Mouse (Mus musculus) heart, embryonic 12.5 days (tissue): ENCODE results near the gene Auts2. TPM values are rescaled to one million over a fixed set of nuclear protein-coding genes. Genes with fewer than 3 reads are reported as not detected.

ENCODE experiments used
- ATAC-seq: fragments of 200-750 bp; cut with Nextera tagmentation; 2 replicates; pipeline ENCODE4 v1.8.0; 2017; ENCODE audit warnings: moderate TSS enrichment, moderate library complexity; ENCODE audit not compliant: insufficient number of reproducible peaks, low FRiP score
- H3K27ac ChIP-seq: fragments of 300-500 bp; sonication (generic); 2 replicates; pipeline ENCODE4 v1.5.1; 2016; ENCODE audit warnings: mild to moderate bottlenecking, moderate library complexity; ENCODE audit not compliant: poor library complexity, severe bottlenecking
- H3K27me3 ChIP-seq: fragments of 300-500 bp; sonication (generic); replicated peaks from 2 replicates; pipeline ENCODE4 v1.6.1; 2016; ENCODE audit warnings: mild to moderate bottlenecking, moderate library complexity
- H3K36me3 ChIP-seq: fragments of 300-500 bp; sonication (generic); 2 replicates; pipeline ENCODE4 v1.6.1; 2016; ENCODE audit warnings: mild to moderate bottlenecking, moderate library complexity
- H3K4me1 ChIP-seq: fragments of 300-500 bp; sonication (generic); replicated peaks from 2 replicates; pipeline ENCODE4 v1.6.1; 2016; ENCODE audit warnings: mild to moderate bottlenecking
- H3K4me2 ChIP-seq: fragments of 300-500 bp; sonication (generic); 2 replicates; pipeline ENCODE4 v1.6.1; 2016; ENCODE audit warnings: mild to moderate bottlenecking, moderate library complexity
- H3K4me3 ChIP-seq: fragments of 300-500 bp; sonication (generic); 2 replicates; pipeline ENCODE4 v1.5.1; 2016; ENCODE audit warnings: mild to moderate bottlenecking
- H3K9ac ChIP-seq: fragments of 300-500 bp; sonication (generic); 2 replicates; pipeline ENCODE4 v1.6.1; 2016; ENCODE audit warnings: mild to moderate bottlenecking, moderate library complexity
- H3K9me3 ChIP-seq: fragments of 300-500 bp; sonication (generic); replicated peaks from 2 replicates; pipeline ENCODE4 v1.6.1; 2016; ENCODE audit warnings: mild to moderate bottlenecking, moderate library complexity
- WGBS: fragments of 180-500 bp; shearing (Covaris S2); methylation state at CpG from one replicate; pipeline ENCODE4 v1.1.7; 2016; 5-methylcytosine and 5-hydroxymethylcytosine counted together
- polyA plus RNA-seq: library from polyadenylated mRNA; unstranded; fragments of >200 nt; fragmentation: Nextera tagmentation; extraction: Ambion mirVana; gene quantifications from 2 replicates; pipeline ENCODE4 v1.2.1, GENCODE M21; 2016

Auts2 gene
- polyA plus RNA-seq, 1 experiment from 2014 or later = 25.3 TPM

GRCm38 (mm10) chr5:132075942-132076341 lies 467.2 kb downstream of the Auts2 start:
- H3K9ac ChIP-seq = no peak overlapping the region
- H3K4me1 ChIP-seq = peaks cover 27% of the 10 kb centered on the region
- no peak overlapping the region for H3K4me2 ChIP-seq
- no peak overlapping the region for H3K27ac ChIP-seq
- H3K4me3 ChIP-seq = no peak overlapping the region
- ATAC-seq = no peak
- no peaks in the 10 kb centered on the region for H3K27me3 ChIP-seq
- H3K36me3 ChIP-seq = no peaks in the 10 kb centered on the region
- no peaks in the 10 kb centered on the region for H3K9me3 ChIP-seq
- 75% methylated on average over 2 of the region's 2 CpGs for WGBS

GRCm38 (mm10) chr5:132074724-132075374 lies 468.3 kb downstream of the Auts2 start:
- Histone ChIP-seq H3K4me3 (no peak overlapping the region), H3K36me3 (peaks cover 3% of the 10 kb centered on the region; the same call in 1 of the 2 replicates), H3K27ac (no peak overlapping the region), H3K4me2 (peak overlapping the region; percentile 52), H3K27me3 (no peaks in the 10 kb centered on the region), H3K4me1 (peaks cover 27% of the 10 kb centered on the region), H3K9me3 (0 out of 2 replicates have a peak, but pooled peaks cover 4% of the 10 kb centered on the region), H3K9ac (no peak overlapping the region)
- ATAC-seq = no peak
- WGBS = 38% methylated on average over 19 of the region's 19 CpGs

- no peaks in the 10 kb centered on the region for H3K27me3 ChIP-seq
- ATAC-seq = no peak
- H3K4me2 ChIP-seq = peak overlapping the region; percentile 52
- 0 out of 2 replicates have a peak, but pooled peaks cover 4% of the 10 kb centered on the region for H3K9me3 ChIP-seq
- no peak overlapping the region for H3K9ac ChIP-seq
- peaks cover 27% of the 10 kb centered on the region for H3K4me1 ChIP-seq
- peaks cover 3% of the 10 kb centered on the region; the same call in 1 of the 2 replicates for H3K36me3 ChIP-seq
- no peak overlapping the region for H3K4me3 ChIP-seq
- WGBS = 29% methylated on average over 11 of the region's 11 CpGs
- no peak overlapping the region for H3K27ac ChIP-seq
Observed at GRCm38 (mm10) chr5:132074360-132074723, 468.8 kb downstream of the Auts2 start.

GRCm38 (mm10) chr5:132073677-132074359 lies 469.3 kb downstream of the Auts2 start:
- Histone ChIP-seq H3K27ac (no peak overlapping the region), H3K9me3 (0 out of 2 replicates have a peak, but pooled peaks cover 4% of the 10 kb centered on the region), H3K4me2 (peak overlapping the region; percentile 52), H3K4me3 (no peak overlapping the region), H3K27me3 (no peaks in the 10 kb centered on the region), H3K9ac (no peak overlapping the region), H3K36me3 (peaks cover 3% of the 10 kb centered on the region; the same call in 1 of the 2 replicates), H3K4me1 (peaks cover 27% of the 10 kb centered on the region)
- WGBS = 31% methylated on average over 10 of the region's 10 CpGs
- ATAC-seq = no peak

- 50% methylated on average over 4 of the region's 4 CpGs for WGBS
- no peaks in the 10 kb centered on the region for H3K27me3 ChIP-seq
- H3K4me2 ChIP-seq = no peak overlapping the region
- no peak overlapping the region for H3K9ac ChIP-seq
- no peak overlapping the region for H3K4me3 ChIP-seq
- H3K9me3 ChIP-seq = 0 out of 2 replicates have a peak, but pooled peaks cover 4% of the 10 kb centered on the region
- ATAC-seq = no peak
- H3K4me1 ChIP-seq = peaks cover 27% of the 10 kb centered on the region
- H3K27ac ChIP-seq = no peak overlapping the region
- H3K36me3 ChIP-seq = peaks cover 3% of the 10 kb centered on the region; the same call in 1 of the 2 replicates
Observed at GRCm38 (mm10) chr5:132072356-132072755, 470.8 kb downstream of the Auts2 start.

GRCm38 (mm10) chr5:132067750-132068739 lies 475.1 kb downstream of the Auts2 start:
- H3K4me2 ChIP-seq = no peak overlapping the region
- peaks cover 3% of the 10 kb centered on the region; the same call in 1 of the 2 replicates for H3K36me3 ChIP-seq
- peaks cover 9% of the 10 kb centered on the region for H3K4me1 ChIP-seq
- WGBS = 81% methylated on average over 10 of the region's 10 CpGs
- no peak overlapping the region for H3K27ac ChIP-seq
- H3K9ac ChIP-seq = no peak overlapping the region
- H3K9me3 ChIP-seq = 0 out of 2 replicates have a peak, but pooled peaks cover 4% of the 10 kb centered on the region
- H3K4me3 ChIP-seq = no peak overlapping the region
- ATAC-seq = no peak
- H3K27me3 ChIP-seq = no peaks in the 10 kb centered on the region

GRCm38 (mm10) chr5:132060116-132060515 lies 483.0 kb downstream of the Auts2 start:
- 0 out of 2 replicates have a peak, but pooled peaks cover 2% of the 10 kb centered on the region for H3K9me3 ChIP-seq
- 85% methylated on average over 6 of the region's 6 CpGs for WGBS
- H3K36me3 ChIP-seq = no peaks in the 10 kb centered on the region
- no peak overlapping the region for H3K4me3 ChIP-seq
- no peaks in the 10 kb centered on the region for H3K4me1 ChIP-seq
- H3K9ac ChIP-seq = no peak overlapping the region
- no peak overlapping the region for H3K27ac ChIP-seq
- no peaks in the 10 kb centered on the region for H3K27me3 ChIP-seq
- H3K4me2 ChIP-seq = no peak overlapping the region
- ATAC-seq = no peak

GRCm38 (mm10) chr5:132052637-132053036 lies 490.5 kb downstream of the Auts2 start:
- ATAC-seq = no peak
- WGBS = 78% methylated on average over 13 of the region's 13 CpGs

GRCm38 (mm10) chr5:132039584-132039983 lies 503.6 kb downstream of the Auts2 start:
- ATAC-seq = no peak
- Histone ChIP-seq H3K36me3 (no peaks in the 10 kb centered on the region), H3K4me1 (peaks cover 9% of the 10 kb centered on the region), H3K27ac (no peak overlapping the region), H3K9me3 (no peaks in the 10 kb centered on the region), H3K4me2 (no peak overlapping the region), H3K9ac (no peak overlapping the region), H3K27me3 (no peaks in the 10 kb centered on the region), H3K4me3 (no peak overlapping the region)
- WGBS = 90% methylated on average over 6 of the region's 6 CpGs

More at GRCm38 (mm10) chr5:132052637-132053036, 490.5 kb downstream of the Auts2 start:
- Histone ChIP-seq H3K27ac (no peak overlapping the region), H3K4me2 (no peak overlapping the region), H3K9me3 (no peaks in the 10 kb centered on the region), H3K27me3 (no peaks in the 10 kb centered on the region), H3K4me1 (no peaks in the 10 kb centered on the region), H3K36me3 (no peaks in the 10 kb centered on the region), H3K4me3 (no peak overlapping the region), H3K9ac (no peak overlapping the region)

GRCm38 (mm10) chr5:132033491-132034350 lies 509.4 kb downstream of the Auts2 start:
- no peaks in the 10 kb centered on the region for H3K9me3 ChIP-seq
- H3K36me3 ChIP-seq = no peaks in the 10 kb centered on the region
- H3K27ac ChIP-seq = no peak overlapping the region
- ATAC-seq = no peak
- 84% methylated on average over 15 of the region's 15 CpGs for WGBS
- H3K9ac ChIP-seq = no peak overlapping the region
- peaks cover 23% of the 10 kb centered on the region for H3K4me1 ChIP-seq
- H3K4me3 ChIP-seq = no peak overlapping the region
- H3K27me3 ChIP-seq = no peaks in the 10 kb centered on the region
- H3K4me2 ChIP-seq = no peak overlapping the region
